Mouse (Mus musculus) midbrain, embryonic 14.5 days (tissue): ENCODE data around the gene Gtf3c3. TPM values are rescaled to one million over a fixed set of nuclear protein-coding genes. Genes with fewer than 3 reads are reported as not detected.

Source experiments
- ATAC-seq: fragments of 200-750 bp; cut with Nextera tagmentation; 2 replicates; pipeline ENCODE4 v1.8.0; 2017; ENCODE audit warnings: moderate number of reproducible peaks, moderate library complexity; ENCODE audit not compliant: low FRiP score, low TSS enrichment
- DNase-seq: peaks from one replicate; pipeline ENCODE4 v3.0.0-alpha.2; 2015
- H3K27ac ChIP-seq: fragments of 300-500 bp; sonication (generic); replicated peaks from 2 replicates; pipeline ENCODE4 v1.5.1; 2014; ENCODE audit warnings: mild to moderate bottlenecking, low read depth, low read length, moderate library complexity
- H3K27me3 ChIP-seq: fragments of 300-500 bp; sonication (generic); 2 replicates; pipeline ENCODE4 v1.6.1; 2014; ENCODE audit warnings: low read length, control low read depth, mixed read lengths; ENCODE audit not compliant: control insufficient read depth, insufficient read depth
- H3K36me3 ChIP-seq: fragments of 300-500 bp; sonication (generic); 2 replicates; pipeline ENCODE4 v1.6.1; 2014; ENCODE audit warnings: low read length, control low read depth; ENCODE audit not compliant: control insufficient read depth, insufficient read depth
- H3K4me1 ChIP-seq: fragments of 300-500 bp; sonication (generic); 2 replicates; pipeline ENCODE4 v1.6.1; 2014; ENCODE audit warnings: mild to moderate bottlenecking, antibody characterized with exemption, low read length, control low read depth; ENCODE audit not compliant: control insufficient read depth, insufficient read depth
- H3K4me2 ChIP-seq: fragments of 300-500 bp; sonication (generic); 2 replicates; pipeline ENCODE4 v1.6.1; 2014; ENCODE audit warnings: mild to moderate bottlenecking, low read length, moderate library complexity
- H3K4me3 ChIP-seq: fragments of 300-500 bp; sonication (generic); replicated peaks from 2 replicates; pipeline ENCODE4 v1.5.1; 2014; ENCODE audit warnings: low read depth, low read length
- H3K9ac ChIP-seq: fragments of 300-500 bp; sonication (generic); replicated peaks from 2 replicates; pipeline ENCODE4 v1.6.1; 2014; ENCODE audit warnings: mild to moderate bottlenecking, low read length, moderate library complexity
- H3K9me3 ChIP-seq: fragments of 300-500 bp; sonication (generic); 2 replicates; pipeline ENCODE4 v1.6.1; 2016; ENCODE audit warnings: low read length, control low read depth, mixed read lengths; ENCODE audit not compliant: control insufficient read depth
- WGBS: fragments of 180-500 bp; shearing (Covaris S2); extraction: QIAGEN DNeasy Blood & Tissue Kit; methylation state at CpG from one replicate; pipeline ENCODE4 v1.1.7; 2014; 5-methylcytosine and 5-hydroxymethylcytosine counted together
- polyA plus RNA-seq: library from polyadenylated mRNA; unstranded; fragments of >200 nt; fragmentation: Nextera tagmentation; extraction: Ambion mirVana; gene quantifications from 2 replicates; pipeline ENCODE4 v1.2.1, GENCODE M21; 2014

Gtf3c3 gene
- polyA plus RNA-seq, 1 experiment from 2014 or later = 30.5 TPM

GRCm38 (mm10) chr1:54355485-54355884 lies 83.3 kb downstream of the Gtf3c3 start:
- Histone ChIP-seq H3K9me3 (no peaks in the 10 kb centered on the region), H3K36me3 (no peaks in the 10 kb centered on the region), H3K27me3 (no peaks in the 10 kb centered on the region), H3K9ac (no peak overlapping the region), H3K4me1 (no peaks in the 10 kb centered on the region), H3K4me2 (no peak overlapping the region), H3K4me3 (no peak overlapping the region), H3K27ac (no peak overlapping the region)
- no peak for DNase-seq
- 86% methylated on average over 5 of the region's 5 CpGs for WGBS
- no peak for ATAC-seq

DNA sequence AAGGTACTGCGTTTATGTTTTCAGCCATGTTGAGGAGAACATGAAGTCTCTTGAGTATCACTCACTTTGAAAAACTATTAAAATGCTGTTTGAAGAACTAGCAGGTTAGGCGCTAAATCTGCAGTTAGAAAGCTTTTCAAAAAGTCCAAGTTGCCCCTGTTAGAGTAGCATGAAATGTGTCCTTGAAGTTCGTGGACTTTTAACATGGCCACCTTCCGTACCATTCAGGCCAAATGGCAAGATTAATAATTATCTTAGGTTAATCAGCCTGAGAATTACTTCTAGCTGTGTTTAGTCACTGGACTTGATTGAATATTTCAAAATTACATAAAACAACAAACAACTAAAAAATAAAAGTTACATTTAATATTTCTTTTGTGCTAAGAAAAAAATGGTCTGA lies 84.0 kb downstream of the Gtf3c3 start:
- 91% methylated on average over 4 of the region's 4 CpGs for WGBS
- no peak overlapping the region for H3K4me3 ChIP-seq
- H3K4me2 ChIP-seq = no peak overlapping the region
- H3K9ac ChIP-seq = no peak overlapping the region
- DNase-seq (no peak), ATAC-seq (no peak)
- no peak overlapping the region for H3K27ac ChIP-seq
- H3K4me1 ChIP-seq = no peaks in the 10 kb centered on the region
- H3K36me3 ChIP-seq = no peaks in the 10 kb centered on the region
- H3K9me3 ChIP-seq = no peaks in the 10 kb centered on the region
- H3K27me3 ChIP-seq = no peaks in the 10 kb centered on the region

Other genes with a start within 250 kb of the Gtf3c3 start
- gene Hecw2, start 243.8 kb downstream of the Gtf3c3 start, polyA plus RNA-seq = 6.4 and 7.2 TPM in 2 replicates
- 0.16 TPM in 1 of 2 replicates, not detected in the other for gene Ccdc150, start 188.3 kb downstream of the Gtf3c3 start, polyA plus RNA-seq
- gene Pgap1, start 118.7 kb upstream of the Gtf3c3 start, polyA plus RNA-seq = 53.5 and 68.4 TPM in 2 replicates